Mouse (Mus musculus): Measurements from ENCODE around the gene Cdh23.
A peak's percentile ranks its signal among the peaks of the same experiment; 100 is the strongest.

The Cdh23 gene

DNA sequence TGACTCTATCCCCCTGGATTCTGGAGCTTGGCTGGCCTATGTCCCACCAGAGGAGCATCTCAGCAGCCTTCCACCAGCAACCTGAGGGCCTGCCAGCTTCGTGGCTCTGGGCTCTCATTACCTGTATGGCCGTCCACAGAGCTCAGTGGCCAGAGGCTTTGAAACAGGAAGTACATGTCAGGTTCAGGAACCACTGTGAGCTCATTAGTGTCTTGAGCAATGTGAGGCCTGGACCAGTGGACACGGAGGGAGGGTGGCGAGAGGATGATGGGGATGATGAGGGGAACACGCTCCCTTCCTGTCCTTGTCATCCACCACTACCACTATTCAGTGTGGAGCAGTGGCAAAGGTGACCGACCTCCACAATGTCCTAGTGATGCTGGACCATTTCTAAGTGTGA lies 326.9 kb downstream of the Cdh23 start:
- no peak for DNase-seq (ENCODE audit: low read depth, low spot score)

DNA sequence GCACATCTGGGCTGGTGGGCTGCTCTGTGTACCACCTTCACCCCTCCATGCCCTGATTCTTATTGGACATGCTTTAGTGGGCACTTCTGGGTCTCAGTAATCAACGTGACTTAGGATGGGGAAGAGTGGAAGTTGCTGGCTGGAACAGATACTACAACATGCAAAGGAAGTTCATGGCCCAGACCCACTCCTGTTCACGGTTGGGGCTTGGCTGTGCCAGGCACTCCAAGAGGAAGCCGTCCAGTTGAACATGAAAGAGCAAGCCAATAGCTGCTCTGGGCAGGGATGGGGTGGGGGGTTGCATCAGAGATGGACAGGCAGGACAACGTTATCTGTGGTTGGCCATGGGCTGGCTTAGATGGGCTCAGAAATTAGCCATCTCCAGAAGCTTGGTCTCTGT lies 328.4 kb downstream of the Cdh23 start:
- no peak for DNase-seq (ENCODE audit: low read depth, low spot score)

DNA sequence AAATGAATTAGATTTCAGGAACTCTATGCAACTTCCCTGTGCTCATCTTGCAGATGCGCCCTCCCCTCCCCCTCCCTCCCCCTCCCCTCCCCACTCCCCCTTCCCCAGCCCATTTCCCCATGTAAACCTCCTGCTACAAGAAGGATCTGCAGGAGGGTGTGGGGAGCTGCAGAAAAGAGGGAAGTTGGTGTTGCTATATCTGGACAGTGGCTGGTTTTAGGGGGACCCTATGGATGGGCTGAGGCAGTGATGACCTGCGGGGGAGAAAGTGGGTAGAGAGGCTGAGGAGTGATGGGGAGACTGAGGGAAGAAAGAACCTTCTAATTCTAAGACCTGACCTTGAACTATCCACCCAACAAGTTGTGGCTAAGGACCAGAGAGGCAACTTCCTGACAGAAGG lies 329.1 kb downstream of the Cdh23 start:
- DNase-seq (ENCODE audit: low read depth, low spot score): no peak

DNA sequence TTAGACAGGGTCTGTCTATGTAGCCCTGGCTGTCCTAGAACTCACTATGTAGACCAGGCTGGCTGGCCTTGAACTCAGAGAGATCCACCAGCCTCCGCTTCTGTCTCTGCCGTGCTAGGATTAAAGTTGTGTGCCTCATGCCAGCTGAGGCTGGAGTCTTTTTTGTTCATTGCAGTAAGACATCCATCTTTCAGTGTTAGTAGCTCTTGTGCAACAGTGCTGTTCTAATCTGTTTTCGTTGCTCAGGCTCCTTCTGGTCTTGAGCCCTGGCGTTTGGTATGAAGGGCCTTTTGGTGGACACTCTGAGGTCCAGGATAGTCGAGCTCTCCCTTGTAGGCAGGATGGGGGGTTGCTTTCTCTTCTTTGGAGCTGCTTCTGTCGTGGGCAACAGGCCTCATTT lies 332.9 kb downstream of the Cdh23 start:
- DNase-seq (ENCODE audit: low read depth, low spot score): no peak

DNA sequence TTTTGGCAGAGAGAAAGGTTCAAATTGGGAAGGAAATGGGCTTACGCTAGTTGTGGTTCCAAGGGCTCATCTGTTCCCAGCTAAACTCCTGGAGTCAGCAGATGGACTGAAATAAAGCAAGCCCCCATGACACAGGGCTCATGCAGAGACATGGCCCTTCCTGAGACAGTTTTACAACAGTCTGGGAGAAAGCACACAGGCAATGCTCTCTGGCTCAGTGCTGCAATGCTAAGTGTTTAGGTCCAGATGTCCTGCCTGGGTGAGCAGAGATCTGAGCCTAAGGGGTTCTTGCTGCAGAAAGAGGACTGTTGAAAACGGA lies 334.0 kb downstream of the Cdh23 start:
- no peak for DNase-seq (ENCODE audit: low read depth, low spot score)

DNA sequence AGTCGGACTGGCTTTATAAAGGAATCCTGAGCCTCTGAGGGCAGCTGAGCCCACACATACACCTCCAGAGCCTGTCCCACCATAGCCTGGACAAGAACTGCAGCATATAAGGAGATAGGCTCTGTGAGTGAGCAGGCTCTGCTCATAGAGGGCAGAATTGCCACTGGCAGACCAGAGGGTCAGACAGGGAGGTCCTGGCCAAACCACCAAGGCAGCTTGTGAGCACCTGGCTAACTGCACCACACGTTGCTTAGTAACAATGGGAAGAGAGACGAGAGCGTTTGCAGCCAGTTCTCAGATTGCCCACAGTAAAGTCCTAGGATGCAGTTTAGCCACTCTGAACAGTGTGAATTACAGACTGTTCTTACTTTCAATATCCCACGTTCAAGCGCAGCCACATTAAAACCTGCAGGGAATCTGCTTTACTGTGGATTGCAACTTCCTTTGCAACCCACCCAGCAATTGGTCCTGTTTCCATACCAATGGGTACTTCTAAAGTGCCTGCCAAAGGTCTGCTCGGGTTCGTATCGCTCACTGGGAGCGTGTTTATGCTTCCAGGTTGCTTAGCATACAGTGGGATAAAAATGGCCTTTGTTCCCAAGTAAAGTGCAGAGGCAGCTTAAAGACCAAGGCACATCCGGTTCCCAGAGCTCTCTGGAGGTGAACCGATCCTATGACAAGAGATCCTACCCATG lies 334.5 kb downstream of the Cdh23 start:
- DNase-seq (ENCODE audit: low read depth, low spot score): no peak

DNA sequence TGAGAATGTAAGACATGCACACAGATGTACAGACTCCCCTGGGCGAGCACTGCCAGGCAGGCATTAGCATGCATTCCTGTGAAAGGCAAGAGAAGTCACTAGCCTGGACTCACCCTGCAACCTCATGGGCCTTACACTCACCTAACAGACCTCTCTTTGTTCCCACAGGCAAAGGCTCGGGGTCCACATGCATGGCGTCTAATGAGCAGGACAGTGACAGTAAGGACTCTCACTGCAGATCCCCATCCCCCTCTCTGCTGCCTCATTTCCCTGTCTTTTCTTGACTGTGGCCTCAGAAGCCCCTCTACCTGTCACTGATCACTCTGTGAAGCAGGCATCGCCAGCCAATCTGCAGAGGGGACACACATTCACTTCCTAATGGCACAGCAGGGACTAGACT lies 337.5 kb downstream of the Cdh23 start:
- DNase-seq (ENCODE audit: low read depth, low spot score): no peak

DNA sequence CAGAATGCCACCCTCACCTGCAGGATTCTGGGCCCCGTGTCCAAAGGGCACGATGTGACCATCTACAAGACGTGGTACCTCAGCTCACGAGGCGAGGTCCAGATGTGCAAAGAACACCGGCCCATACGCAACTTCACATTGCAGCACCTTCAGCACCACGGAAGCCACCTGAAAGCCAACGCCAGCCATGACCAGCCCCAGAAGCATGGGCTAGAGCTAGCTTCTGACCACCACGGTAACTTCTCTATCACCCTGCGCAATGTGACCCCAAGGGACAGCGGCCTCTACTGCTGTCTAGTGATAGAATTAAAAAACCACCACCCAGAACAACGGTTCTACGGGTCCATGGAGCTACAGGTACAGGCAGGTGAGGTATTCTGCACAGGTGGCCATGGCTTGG lies 338.4 kb downstream of the Cdh23 start:
- no peak for DNase-seq (ENCODE audit: low read depth, low spot score)

DNA sequence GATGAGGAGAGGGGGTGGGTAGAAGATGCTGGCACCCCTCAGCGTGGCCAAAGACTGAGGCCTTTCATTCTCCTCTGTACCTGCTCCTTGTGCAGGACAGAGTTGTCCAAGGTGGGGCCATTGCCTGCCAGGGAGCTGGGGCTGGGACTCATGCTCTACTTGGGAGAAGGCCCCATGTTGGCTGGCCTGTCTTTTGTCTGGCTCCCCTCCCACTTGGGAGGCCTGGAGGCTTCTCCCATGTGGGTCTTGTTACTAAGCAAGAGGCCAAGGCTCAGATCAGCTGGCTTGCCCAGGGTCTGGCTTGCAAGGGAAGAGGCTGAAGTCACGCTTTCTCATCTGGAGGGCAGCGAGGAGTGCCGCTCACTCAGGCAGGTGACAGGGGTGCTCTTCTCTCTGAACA lies 338.8 kb downstream of the Cdh23 start:
- no peak for DNase-seq (ENCODE audit: low read depth, low spot score)

DNA sequence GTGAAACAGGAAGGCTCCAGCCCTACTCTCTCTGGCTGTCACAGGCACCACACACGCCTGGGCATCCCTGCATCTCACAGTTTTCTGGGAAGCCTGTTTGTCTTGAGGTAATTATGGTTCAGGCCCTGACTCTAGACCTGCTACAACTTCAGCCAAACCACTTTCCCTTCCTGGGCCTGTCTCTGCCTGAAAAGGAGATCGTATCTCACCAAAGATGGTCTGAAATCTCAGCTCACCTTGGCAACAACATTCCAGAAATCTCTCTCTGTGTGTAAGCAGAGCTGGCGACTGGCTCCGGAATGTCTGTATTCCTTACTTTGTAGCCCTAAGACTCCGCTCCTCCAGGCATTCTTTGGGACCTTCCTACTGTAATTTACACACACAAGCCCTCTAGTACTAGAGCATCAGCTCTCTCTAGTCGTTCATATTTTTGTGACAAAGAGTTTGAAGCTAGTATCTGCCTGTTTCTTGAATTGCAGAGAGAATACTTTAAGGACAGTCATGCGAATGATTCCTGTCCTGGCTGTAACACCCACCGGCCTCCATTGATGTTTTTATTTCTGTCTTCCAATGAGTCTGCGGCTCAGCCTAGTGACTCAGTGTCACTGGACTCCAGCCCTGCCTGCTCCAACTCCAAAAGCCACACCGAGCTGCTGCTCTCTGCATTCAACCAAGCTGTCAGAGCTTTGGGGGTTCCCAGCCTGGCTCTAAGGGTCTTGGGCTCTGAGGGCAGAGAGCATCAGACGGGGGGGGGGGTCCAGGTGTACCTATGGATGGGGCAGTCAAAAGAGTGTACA lies 341.2 kb downstream of the Cdh23 start:
- no peak for DNase-seq (ENCODE audit: low read depth, low spot score)

DNA sequence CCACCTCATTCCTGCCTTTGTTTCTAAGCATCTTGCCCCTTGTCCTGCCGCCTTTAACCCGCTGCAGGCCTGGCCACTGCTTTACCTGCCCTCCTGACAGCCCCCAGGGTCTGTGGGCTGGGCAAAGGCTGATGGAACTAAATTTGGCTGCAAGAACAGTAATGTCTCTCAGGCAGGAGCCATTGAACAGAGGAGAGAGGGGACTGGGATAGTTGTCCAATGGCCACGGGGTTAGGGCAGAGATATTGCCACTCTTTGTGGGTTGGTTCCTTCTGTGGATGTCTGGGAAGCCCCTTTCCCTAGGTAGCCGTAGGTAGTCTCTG lies 342.3 kb downstream of the Cdh23 start:
- DNase-seq (ENCODE audit: low read depth, low spot score): no peak

DNA sequence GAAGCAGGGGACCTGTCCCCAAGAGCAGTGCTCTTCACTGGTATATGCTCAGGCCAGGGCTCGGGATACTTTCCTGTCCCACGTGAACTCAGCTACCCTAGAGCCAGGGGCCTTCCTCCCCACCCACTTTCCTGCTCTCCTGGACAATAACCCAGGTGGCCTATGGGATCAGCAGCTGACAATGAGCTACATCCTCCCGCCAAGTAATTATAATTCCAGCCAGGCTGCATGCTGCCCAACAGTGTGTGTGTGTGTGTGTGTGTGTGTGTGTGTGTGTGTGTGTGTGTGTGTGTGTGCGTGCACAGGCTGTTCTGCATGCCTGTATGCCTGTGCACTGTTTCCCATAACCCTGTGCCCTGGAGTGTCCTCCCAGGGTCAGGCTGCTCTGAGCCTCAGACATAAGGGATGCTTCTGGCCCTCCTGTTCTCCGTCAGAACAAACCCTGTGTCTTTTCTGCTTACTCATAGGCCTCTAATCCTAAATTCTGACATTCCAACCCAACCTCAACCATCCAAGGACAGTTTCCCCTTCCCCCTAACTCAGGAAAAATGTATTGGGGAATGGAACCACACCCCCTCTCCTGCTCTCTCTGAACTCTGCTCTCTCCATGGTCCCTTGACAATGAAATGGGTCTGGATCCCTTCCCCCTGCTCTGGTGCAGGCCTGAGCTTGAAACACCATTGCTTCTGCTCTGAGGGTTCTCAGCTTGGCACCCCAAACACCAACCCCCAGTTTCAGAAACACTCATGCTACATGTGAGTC lies 342.9 kb downstream of the Cdh23 start:
- DNase-seq (ENCODE audit: low read depth, low spot score): no peak

DNA sequence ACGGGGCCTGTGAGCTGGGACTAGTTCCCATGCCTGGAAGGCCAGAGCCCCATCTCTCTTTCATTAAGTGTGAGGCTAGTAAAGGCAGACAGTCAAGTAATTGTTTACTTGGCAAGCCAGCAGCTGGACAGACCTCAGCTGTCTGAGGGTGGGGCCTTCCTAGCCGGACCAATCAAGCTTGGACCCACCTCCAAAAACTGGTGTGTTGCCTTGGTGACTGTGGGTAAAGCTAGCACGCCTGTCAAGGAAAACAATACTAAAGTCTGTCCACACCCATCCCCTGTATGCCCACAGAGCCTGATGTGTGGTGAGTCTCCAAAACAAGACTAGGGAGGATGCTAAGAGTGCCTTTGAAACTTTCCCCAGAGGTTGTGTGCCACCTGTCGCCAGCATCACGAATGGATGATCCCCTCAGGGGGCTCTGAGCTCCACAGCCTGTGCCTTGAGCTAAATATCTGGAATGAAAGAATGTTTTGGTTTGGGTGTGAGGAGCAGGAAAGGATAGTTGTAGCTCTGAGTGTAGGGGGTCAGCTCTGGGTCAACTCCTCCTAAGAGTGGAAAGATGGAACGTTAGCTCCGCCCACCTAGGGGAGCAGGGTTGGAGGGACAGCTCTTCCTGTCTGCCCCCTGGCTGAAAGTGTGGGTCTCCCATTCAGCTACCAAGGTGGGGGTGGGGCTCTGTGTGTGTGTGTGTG lies 344.4 kb downstream of the Cdh23 start:
- peak; percentile 61 for DNase-seq (ENCODE audit: low read depth, low spot score)

DNA sequence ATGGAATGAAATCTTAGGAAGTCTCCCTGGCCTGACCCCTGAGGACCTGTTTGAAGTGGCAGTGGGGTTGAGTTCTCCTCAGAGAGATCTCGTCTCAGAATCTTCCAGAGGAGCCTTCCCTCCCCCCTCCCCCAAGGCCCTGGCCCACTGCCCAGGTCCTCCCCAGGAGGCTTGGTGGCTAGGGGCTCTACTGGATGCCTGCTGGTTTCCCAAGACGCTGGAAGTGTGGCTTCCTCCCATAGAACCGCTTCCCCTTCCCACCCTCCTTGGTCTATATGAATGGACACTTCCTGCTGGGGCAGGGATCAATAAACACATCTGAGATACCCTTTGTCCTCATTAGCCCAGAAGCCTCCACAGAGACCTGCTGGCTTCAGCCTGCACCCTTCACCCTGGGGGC lies 345.0 kb downstream of the Cdh23 start:
- no peak for DNase-seq (ENCODE audit: low read depth, low spot score)

DNA sequence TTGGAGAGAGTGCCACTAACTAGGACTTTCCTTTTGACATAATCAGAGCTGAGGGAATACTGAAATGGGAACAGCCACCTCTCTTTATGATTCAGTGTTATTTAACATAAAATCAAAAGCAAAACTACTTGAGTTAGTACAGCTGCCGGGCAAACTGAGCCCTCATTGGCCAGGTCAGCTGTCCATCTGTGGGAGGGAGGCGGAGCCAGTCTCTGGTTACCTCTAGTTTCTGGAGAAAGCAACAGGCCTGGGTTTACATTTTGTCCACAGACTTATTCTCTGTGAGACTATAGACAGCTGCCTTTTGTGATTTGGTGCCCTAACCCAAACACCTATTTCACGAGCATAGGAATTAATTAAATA lies 345.5 kb downstream of the Cdh23 start:
- peak; percentile 87 for DNase-seq (ENCODE audit: low read depth, low spot score)

DNA sequence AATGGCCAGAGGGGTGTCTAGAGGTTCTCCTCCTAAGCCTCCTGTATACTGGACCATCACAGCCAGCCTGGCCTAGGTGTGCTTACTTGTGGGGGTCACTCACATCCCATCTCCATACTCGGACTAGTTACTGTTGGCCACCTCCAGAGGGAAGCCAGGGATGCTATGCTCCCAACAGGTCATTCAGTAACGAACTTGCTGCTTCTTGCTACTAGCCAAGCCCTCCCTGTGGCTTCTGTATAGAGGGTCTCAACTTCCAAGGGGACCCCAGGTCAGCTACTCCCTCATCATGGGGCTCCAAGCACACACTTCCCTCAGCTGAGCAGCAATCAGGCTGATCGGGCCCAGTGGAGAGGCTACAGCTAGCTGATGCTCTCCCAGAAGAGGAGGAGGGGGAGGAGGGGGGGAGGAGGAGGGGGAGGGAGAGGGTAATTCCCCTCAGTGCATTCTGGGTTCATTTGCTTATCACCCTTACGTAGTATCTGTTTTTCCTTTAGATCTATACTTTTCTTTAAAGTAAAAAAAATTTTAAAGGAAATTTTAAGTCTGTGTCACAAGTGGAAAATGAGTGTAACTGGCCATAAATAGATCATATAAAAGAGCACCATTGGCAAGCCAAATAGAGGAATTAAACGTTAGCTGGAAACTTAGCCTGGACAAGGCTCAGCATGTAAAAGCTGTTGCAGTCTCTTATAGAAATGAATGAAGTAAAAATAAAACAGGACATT lies 346.0 kb downstream of the Cdh23 start:
- DNase-seq (ENCODE audit: low read depth, low spot score): no peak

DNA sequence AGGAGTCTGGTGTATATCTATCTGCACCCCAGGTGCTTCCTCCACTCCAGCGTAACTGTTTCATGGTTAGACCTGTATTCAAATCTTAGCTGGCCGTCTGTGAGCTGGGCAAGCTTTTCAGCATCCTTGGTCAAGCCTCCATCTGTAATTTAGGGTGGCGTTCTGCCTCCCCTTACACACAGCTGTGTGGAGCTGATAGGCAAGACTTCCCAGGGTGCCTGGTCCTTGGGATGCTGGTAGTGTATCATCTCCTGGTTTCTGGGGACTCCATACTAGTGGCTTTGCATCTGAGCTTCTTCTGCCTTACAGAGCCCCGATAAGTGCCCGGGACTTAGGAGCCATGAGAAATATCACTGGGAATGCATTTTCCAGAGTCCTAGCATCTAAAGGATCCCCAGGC lies 346.6 kb downstream of the Cdh23 start:
- DNase-seq (ENCODE audit: low read depth, low spot score): no peak

DNA sequence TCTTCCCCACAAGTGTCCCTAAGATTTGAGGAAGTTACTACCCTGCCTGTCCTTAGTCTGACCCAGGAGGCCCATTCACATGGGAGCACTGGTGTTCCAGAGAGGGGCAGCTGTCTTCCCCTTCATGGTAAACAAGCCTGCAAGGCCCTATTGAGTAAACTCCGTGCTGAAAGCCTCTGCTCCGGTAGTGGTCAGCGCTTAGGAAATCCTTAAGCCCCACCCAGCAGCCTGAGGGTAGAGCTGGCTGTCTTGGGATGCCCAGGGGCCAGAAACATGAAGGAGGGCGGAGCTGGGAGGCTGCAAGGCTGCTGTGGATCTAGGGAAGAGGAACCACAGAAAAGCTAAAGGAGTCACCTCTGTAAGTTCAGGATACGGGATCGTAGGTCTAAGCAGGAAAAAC lies 347.2 kb downstream of the Cdh23 start:
- no peak for DNase-seq (ENCODE audit: low read depth, low spot score)

DNA sequence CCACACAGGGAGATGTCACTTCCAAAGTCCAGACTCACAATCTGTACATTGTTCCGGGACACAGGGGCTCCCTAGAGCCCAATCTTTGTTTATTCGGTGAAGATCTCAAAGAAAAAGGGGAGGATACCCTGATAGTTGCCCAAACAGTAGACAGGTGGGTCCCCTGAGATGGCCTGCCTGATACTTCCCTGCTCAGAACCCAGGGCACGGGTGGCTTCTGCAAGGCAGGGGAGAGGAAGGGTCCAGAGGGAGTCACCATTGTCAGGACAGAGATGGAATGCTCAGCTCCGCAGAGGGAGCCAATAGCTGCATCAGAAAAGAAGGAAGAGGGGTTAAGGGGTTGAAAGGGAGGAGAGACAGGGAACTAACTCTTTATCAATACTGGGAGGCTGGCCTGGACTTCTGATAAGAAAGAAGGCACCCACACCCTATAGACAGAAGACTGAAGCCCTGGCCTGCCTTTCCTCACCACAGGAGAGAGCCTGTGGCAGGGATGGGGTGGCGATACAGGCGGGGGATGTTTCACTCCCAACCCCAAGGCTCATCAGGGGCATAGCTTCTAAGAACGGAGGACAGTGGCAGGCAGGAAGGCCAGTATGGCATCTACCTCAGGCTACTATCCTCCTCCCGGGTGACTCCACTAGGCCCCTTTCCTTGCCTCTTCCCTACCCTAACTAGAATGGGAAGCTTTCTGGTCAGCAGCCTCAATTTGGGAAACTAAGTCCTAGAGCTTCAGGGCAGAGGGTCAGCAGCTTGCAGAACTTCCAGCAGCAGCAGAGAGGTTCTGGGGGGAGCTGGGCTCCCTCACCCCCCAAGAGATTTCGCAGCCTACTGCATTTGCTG lies 348.3 kb downstream of the Cdh23 start:
- no peak for DNase-seq (ENCODE audit: low read depth, low spot score)

DNA sequence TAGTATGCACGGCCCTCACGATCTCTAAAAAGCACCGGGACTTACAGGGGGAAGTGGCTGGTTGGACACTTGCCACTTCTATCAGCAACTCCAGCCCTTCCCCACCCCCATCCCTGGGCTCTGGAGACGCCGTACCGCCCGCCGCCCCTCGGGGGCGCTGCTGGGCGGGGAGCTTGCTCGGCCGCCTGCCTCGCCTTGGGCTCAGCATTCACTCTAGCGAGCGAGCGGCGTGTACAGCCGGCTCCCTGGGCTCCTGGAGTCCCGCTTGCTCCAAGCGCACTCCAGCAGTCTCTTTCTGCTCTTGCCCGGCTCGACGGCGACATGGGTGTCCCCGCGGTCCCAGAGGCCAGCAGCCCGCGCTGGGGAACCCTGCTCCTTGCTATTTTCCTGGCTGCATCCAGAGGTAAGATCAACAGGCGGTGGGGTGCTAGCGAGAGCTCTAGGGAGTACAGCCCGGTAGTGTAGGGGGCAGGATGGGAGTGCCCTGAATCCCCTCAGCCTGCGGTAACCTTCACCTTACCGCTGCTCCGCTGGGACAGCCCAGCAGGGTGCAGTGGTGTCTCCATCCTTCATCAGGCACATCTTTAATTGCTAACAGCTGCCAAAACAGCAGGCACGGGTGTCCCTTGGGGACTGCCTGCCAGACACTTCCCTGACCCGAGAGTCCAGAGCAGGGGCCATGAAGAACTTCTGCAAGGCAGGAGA lies 349.4 kb downstream of the Cdh23 start, which contains the start of gene Vsir:
Vsir (plus strand) TSS at position 151 of the 705 bp plus-strand sequence.
- DNase-seq (ENCODE audit: low read depth, low spot score): peak; percentile 70
